Mouse (Mus musculus): ENCODE measurements around the gene Mtmr2.
"Not testable (repeated sequence)": the region's sequence is repeated elsewhere in the genome, so short reads cannot be mapped to it uniquely, and the experiment has no call there.

Mtmr2 gene

GRCm38 (mm10) chr9:13748404-13748797 lies at the start of gene Mtmr2:
TSS of gene Mtmr2 (plus strand) at chr9:13748410.
- DNase-seq, result no peak

GRCm38 (mm10) chr9:13699061-13699780 lies 49.0 kb upstream of the Mtmr2 start:
- no peak for DNase-seq

- no peak for DNase-seq
Measured at GRCm38 (mm10) chr9:13699781-13700116, 48.5 kb upstream of the Mtmr2 start.

GRCm38 (mm10) chr9:13701773-13702172 lies 46.4 kb upstream of the Mtmr2 start:
- no peak for DNase-seq

GRCm38 (mm10) chr9:13703100-13703499 lies 45.1 kb upstream of the Mtmr2 start:
- no peak for DNase-seq

- no peak for DNase-seq
Measured at GRCm38 (mm10) chr9:13704917-13705316, 43.3 kb upstream of the Mtmr2 start.

GRCm38 (mm10) chr9:13707066-13707555 lies 41.1 kb upstream of the Mtmr2 start:
- DNase-seq, result no peak

GRCm38 (mm10) chr9:13709436-13709835 lies 38.8 kb upstream of the Mtmr2 start:
- DNase-seq, result no peak

- DNase-seq, result not testable (repeated sequence)
Measured at GRCm38 (mm10) chr9:13715891-13716290, 32.3 kb upstream of the Mtmr2 start.

GRCm38 (mm10) chr9:13716316-13717099 lies 31.7 kb upstream of the Mtmr2 start:
- peak; percentile 82 for DNase-seq

- peak; percentile 98 for DNase-seq
Measured at GRCm38 (mm10) chr9:13748798-13749674, 826 bp downstream of the Mtmr2 start.

- no peak for DNase-seq
Measured at GRCm38 (mm10) chr9:13749675-13749998, 1.4 kb downstream of the Mtmr2 start.

GRCm38 (mm10) chr9:13752543-13752942 lies 4.3 kb downstream of the Mtmr2 start:
- no peak for DNase-seq

- DNase-seq, result no peak
Measured at GRCm38 (mm10) chr9:13760430-13760829, 12.2 kb downstream of the Mtmr2 start.

- no peak for DNase-seq
Measured at GRCm38 (mm10) chr9:13765624-13766023, 17.4 kb downstream of the Mtmr2 start.

GRCm38 (mm10) chr9:13766570-13766969 lies 18.4 kb downstream of the Mtmr2 start:
- no peak for DNase-seq

GRCm38 (mm10) chr9:13774732-13775131 lies 26.5 kb downstream of the Mtmr2 start:
- DNase-seq, result no peak

- no peak for DNase-seq
Measured at GRCm38 (mm10) chr9:13781985-13782384, 33.8 kb downstream of the Mtmr2 start.

GRCm38 (mm10) chr9:13790864-13791263 lies 42.7 kb downstream of the Mtmr2 start:
- DNase-seq, result not testable (repeated sequence)

GRCm38 (mm10) chr9:13794302-13794701 lies 46.1 kb downstream of the Mtmr2 start:
- DNase-seq, result no peak

- no peak for DNase-seq
Measured at GRCm38 (mm10) chr9:13794756-13795155, 46.5 kb downstream of the Mtmr2 start.

GRCm38 (mm10) chr9:13804480-13804879 lies 56.3 kb downstream of the Mtmr2 start:
- DNase-seq, result no peak

- no peak for DNase-seq
Measured at GRCm38 (mm10) chr9:13806854-13807253, 58.6 kb downstream of the Mtmr2 start.
